Mouse (Mus musculus): ENCODE data around the gene Erich3.

GRCm38 (mm10) chr3:154614771-154615170, 48.9 kb upstream of the Erich3 start:
- TF ChIP-seq CTCF (IDR thresholded peaks at IDR 0.05; ENCODE audit: low read depth) (no peak), EP300 (IDR thresholded peaks at IDR 0.05; ENCODE audit: low read depth) (no peak)

Measured in liver, embryonic 14.5 days (tissue).